Mouse (Mus musculus) heart, adult 2 months (tissue): ENCODE data around the gene Gm10837. TPM values are rescaled to one million over a fixed set of nuclear protein-coding genes. Genes with fewer than 3 reads are reported as not detected.

Experiments used
- DNase-seq, 2 experiments: peaks; one replicate each; pipeline ENCODE4 v3.0.0; 2021
- H3K27ac ChIP-seq: fragments of 200-600 bp; 2 replicates; pipeline ENCODE4 v1.8.1; 2022
- H3K27me3 ChIP-seq: fragments of 200-500 bp; 2 replicates; pipeline ENCODE4 v1.6.1; 2012; ENCODE audit warnings: mild to moderate bottlenecking, low read length, inconsistent platforms, mixed read lengths; ENCODE audit not compliant: control insufficient read depth, insufficient read depth
- H3K36me3 ChIP-seq: fragments of 200-500 bp; 2 replicates; pipeline ENCODE4 v1.6.1; 2012; ENCODE audit warnings: low read length, inconsistent platforms; ENCODE audit not compliant: control insufficient read depth, insufficient read depth
- H3K4me1 ChIP-seq: fragments of 200-500 bp; 2 replicates; pipeline ENCODE4 v1.6.1; 2011; ENCODE audit warnings: low read length; ENCODE audit not compliant: control insufficient read depth, insufficient read depth
- H3K4me3 ChIP-seq: fragments of 200-600 bp; 2 replicates; pipeline ENCODE4 v1.8.1; 2022
- H3K79me2 ChIP-seq: fragments of 200-500 bp; replicated peaks from 2 replicates; pipeline ENCODE4 v1.6.1; 2012; ENCODE audit warnings: mild to moderate bottlenecking, inconsistent platforms, low read length, moderate library complexity, mixed read lengths; ENCODE audit not compliant: control insufficient read depth, insufficient read depth
- H3K9ac ChIP-seq: fragments of 200-500 bp; 2 replicates; pipeline ENCODE4 v1.6.1; 2012; ENCODE audit warnings: low read depth, mild to moderate bottlenecking, control low read depth, inconsistent platforms, low read length, mixed read lengths
- CTCF ChIP-seq: fragments of 200-600 bp; IDR thresholded peaks from 2 replicates; pipeline ENCODE4 v1.8.1; 2022; ENCODE audit warnings: antibody characterized with exemption, mild to moderate bottlenecking, moderate library complexity
- EP300 ChIP-seq: fragments of 200-500 bp; IDR thresholded peaks from 2 replicates; pipeline ENCODE4 v1.6.1; 2011; ENCODE audit warnings: low read depth, low read length, control low read depth; ENCODE audit not compliant: insufficient read depth
- POLR2A ChIP-seq: fragments of 200-500 bp; IDR thresholded peaks from 2 replicates; pipeline ENCODE4 v1.6.1; 2011; ENCODE audit warnings: mild to moderate bottlenecking, low read depth, low read length, control low read depth; ENCODE audit not compliant: insufficient read depth
- WGBS: fragments of 180-500 bp; shearing (Covaris S2); methylation state at CpG from one replicate; pipeline ENCODE4 v1.1.7; 2018; 5-methylcytosine and 5-hydroxymethylcytosine counted together
- intact Hi-C: fragments of 180-260 bp; cut with DNase I; formaldehyde crosslinking; loops from one replicate; pipeline ENCODE4 v1.15.1; 2025
- polyA plus RNA-seq: library from polyadenylated mRNA; depleted of rRNA; stranded (reverse); fragments of >200 nt; gene quantifications from 2 replicates; pipeline ENCODE4 v1.2.3, GENCODE M21; 2012
- total RNA-seq, 2 experiments: library from RNA; stranded (reverse); gene quantifications; 2 replicates each; pipeline ENCODE4 v1.2.3; 2021

Gene Gm10837
- total and polyA plus RNA-seq, 3 experiments: not detected

- H3K9ac ChIP-seq: peak overlapping the region; percentile 49; the same call in 1 of the 2 replicates
- no peak overlapping the region for H3K27ac ChIP-seq
- peak overlapping the region; percentile 42 for H3K4me3 ChIP-seq
- no peaks in the 10 kb centered on the region for H3K4me1 ChIP-seq
- intact Hi-C loops: loop anchor here (2.0 to 10.0 kb wide), 2 partner anchors 24 to 230 kb away; no protein-coding TSS in a partner anchor
- WGBS: under 1% methylated on average over 59 of the region's 62 CpGs
- H3K27me3 ChIP-seq: peaks cover 36% of the 10 kb centered on the region
- DNase-seq: no peak
- H3K36me3 ChIP-seq: no peaks in the 10 kb centered on the region
- H3K79me2 ChIP-seq: no peaks in the 10 kb centered on the region
- no peak for TF ChIP-seq CTCF
- no peak for TF ChIP-seq EP300
- TF ChIP-seq POLR2A: no peak
Measured at GRCm38 (mm10) chr14:122464351-122464762, 26.0 kb upstream of the Gm10837 start.

GRCm38 (mm10) chr14:122464763-122465741 lies 25.3 kb upstream of the Gm10837 start, which contains the start of gene Zic5:
Gene Zic5 (minus strand): TSS chr14:122465677.
- Histone ChIP-seq H3K79me2 (no peaks in the 10 kb centered on the region), H3K36me3 (no peaks in the 10 kb centered on the region), H3K9ac (peak within 1 kb of the TSS; percentile 49; the same call in 1 of the 2 replicates), H3K27ac (no peak within 1 kb of the TSS), H3K4me3 (peak within 1 kb of the TSS; percentile 42), H3K27me3 (peaks cover 39% of the 10 kb centered on the region), H3K4me1 (no peaks in the 10 kb centered on the region)
- no peak for DNase-seq
- intact Hi-C loops: loop anchor here (2.0 to 10.0 kb wide), 2 partner anchors 24 to 230 kb away; no protein-coding TSS in a partner anchor
- TF ChIP-seq EP300 (no peak), POLR2A (no peak), CTCF (no peak)
- 2% methylated on average over 48 of the region's 62 CpGs for WGBS

DNA sequence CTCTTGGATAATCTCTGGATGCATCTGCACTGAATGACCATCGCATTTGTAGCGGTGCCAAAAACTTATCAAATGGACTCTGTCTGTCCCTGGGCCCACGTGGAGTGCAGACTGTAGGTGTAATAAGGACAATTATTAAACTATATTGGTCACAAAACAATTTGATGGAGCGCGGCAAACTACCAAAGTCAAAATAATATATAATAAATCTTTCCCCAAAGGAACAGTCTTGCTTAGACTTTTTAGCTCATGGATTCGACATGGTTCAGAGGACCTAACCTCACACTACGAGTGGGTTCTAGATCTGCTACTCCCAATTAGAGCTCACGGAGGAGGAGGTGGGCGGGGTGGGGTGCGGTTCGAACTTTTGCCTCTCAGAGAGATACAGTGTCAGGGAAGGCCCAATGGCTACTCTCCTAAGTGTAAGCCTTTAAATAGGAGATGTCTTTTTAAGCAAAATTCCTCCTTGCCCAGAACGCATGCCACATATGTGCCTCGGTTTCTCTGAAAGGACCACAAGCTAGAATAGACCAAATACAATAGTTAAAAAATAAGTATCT lies 24.4 kb upstream of the Gm10837 start:
- H3K4me3 ChIP-seq: no peak overlapping the region
- WGBS: 34% methylated on average over 13 of the region's 13 CpGs
- H3K9ac ChIP-seq: no peak overlapping the region
- TF ChIP-seq CTCF (no peak), POLR2A (no peak), EP300 (no peak)
- H3K27ac ChIP-seq: no peak overlapping the region
- no peak for DNase-seq
- no peaks in the 10 kb centered on the region for H3K36me3 ChIP-seq
- intact Hi-C loops: loop anchor here (2.0 to 10.0 kb wide), 2 partner anchors 23 to 231 kb away; no protein-coding TSS in a partner anchor
- H3K4me1 ChIP-seq: no peaks in the 10 kb centered on the region
- peaks cover 39% of the 10 kb centered on the region for H3K27me3 ChIP-seq
- no peaks in the 10 kb centered on the region for H3K79me2 ChIP-seq

GRCm38 (mm10) chr14:122466756-122467362 lies 23.5 kb upstream of the Gm10837 start:
- no peaks in the 10 kb centered on the region for H3K4me1 ChIP-seq
- H3K36me3 ChIP-seq: no peaks in the 10 kb centered on the region
- no peak for DNase-seq
- no peak overlapping the region for H3K27ac ChIP-seq
- no peak overlapping the region for H3K4me3 ChIP-seq
- H3K9ac ChIP-seq: no peak overlapping the region
- H3K79me2 ChIP-seq: no peaks in the 10 kb centered on the region
- no peak for TF ChIP-seq CTCF
- TF ChIP-seq POLR2A: no peak
- TF ChIP-seq EP300: no peak
- intact Hi-C loops: loop anchor here (10.0 kb wide), 1 partner anchor 232 kb away; no protein-coding TSS in a partner anchor
- H3K27me3 ChIP-seq: peaks cover 42% of the 10 kb centered on the region
- 68% methylated on average over 7 of the region's 7 CpGs for WGBS

GRCm38 (mm10) chr14:122467926-122468841 lies 22.2 kb upstream of the Gm10837 start:
- Histone ChIP-seq H3K79me2 (no peaks in the 10 kb centered on the region), H3K9ac (no peak overlapping the region), H3K4me3 (no peak overlapping the region), H3K4me1 (no peaks in the 10 kb centered on the region), H3K27me3 (peaks cover 47% of the 10 kb centered on the region), H3K36me3 (no peaks in the 10 kb centered on the region), H3K27ac (no peak overlapping the region)
- no peak for DNase-seq
- TF ChIP-seq EP300 (no peak), POLR2A (no peak), CTCF (no peak)
- intact Hi-C loops: loop anchor here (10.0 kb wide), 1 partner anchor 233 kb away; no protein-coding TSS in a partner anchor
- WGBS: 16% methylated on average over 23 of the region's 23 CpGs
